Mouse (Mus musculus) left cerebral cortex, postnatal 25 days (tissue): ENCODE data around the gene Gucy2c. TPM values are rescaled to one million over a fixed set of nuclear protein-coding genes. Genes with fewer than 3 reads are reported as not detected.
A peak's percentile ranks its signal among the peaks of the same experiment; 100 is the strongest.

Source experiments
- DNase-seq, 2 experiments: peaks; one replicate each; pipeline ENCODE4 v3.0.0; 2022; ENCODE audit warnings: low spot score in 2 of 2, mixed read lengths in 1 of 2
- intact Hi-C: fragments of 180-260 bp; cut with DNase I; formaldehyde crosslinking; loops from one replicate; pipeline ENCODE4 v1.15.1; 2025
- total RNA-seq, 2 experiments: library from RNA; stranded (reverse); gene quantifications; 2 replicates each; pipeline ENCODE4 v1.2.3; 2021

Gene Gucy2c
- total RNA-seq, 2 experiments from 2014 or later = 0.21 to 0.41 TPM

DNA sequence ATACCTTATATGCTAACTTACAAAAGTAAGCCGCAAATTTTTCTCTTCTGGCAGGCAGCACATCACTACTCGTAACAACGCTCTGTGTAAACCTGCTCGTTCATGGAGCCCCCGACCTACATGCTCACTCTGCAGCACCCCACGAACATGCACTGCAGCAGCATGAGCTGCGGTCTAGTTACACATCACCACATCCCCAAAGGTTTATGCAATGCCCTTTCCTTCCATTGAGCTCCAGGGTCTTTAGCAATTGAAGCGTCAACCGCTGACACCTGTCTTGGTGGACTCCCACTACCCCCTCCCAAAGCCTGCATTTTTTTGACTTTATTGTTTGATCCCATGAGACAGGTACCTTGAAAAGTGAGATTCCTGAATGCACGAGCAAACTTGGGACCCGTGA lies 31.0 kb downstream of the Gucy2c start:
- no peak for DNase-seq
- intact Hi-C loops = no loop called here

DNA sequence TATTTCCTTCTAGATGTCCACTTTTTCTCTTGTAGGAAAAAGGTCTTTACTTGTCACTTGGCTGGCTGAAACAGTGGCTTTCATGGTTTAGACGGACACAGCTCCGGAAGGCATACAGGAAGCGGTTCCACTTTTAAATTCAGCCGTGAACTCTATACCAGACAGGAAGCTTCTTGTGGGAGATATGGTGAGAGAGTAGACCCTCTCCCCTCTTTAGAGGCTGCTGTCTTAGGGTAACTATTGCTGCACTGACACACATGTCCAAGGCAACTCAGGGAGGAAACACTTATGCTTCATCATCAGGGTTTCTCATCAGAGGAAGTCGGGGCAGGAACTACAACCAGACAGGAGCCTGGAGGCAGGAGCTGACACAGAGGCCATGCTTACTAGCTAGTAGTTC lies 36.0 kb downstream of the Gucy2c start:
- intact Hi-C loops = no loop called here
- DNase-seq = no peak

DNA sequence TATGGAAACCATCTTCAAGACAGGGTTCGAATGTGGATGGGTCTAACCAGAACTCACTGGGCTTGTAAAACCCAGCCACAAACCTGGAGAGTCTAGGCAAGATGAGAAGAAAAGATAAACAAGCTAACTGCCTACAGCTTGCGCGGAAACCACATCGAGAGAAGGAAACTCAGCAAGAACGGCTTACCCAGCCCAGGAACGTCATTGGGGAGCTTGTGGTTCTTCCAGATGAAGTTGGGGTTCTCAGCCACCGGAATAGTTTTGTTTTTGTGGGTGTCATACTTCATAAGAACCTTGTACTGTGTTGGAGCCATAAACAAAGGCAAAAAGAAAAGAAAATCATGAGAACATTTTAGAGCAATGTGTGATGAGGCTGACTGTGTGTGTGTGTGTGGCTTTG lies 37.8 kb downstream of the Gucy2c start:
- intact Hi-C loops = loop anchor here (1.0 to 5.0 kb wide), 3 partner anchors 106 to 321 kb away; no protein-coding TSS in a partner anchor
- DNase-seq = no peak

DNA sequence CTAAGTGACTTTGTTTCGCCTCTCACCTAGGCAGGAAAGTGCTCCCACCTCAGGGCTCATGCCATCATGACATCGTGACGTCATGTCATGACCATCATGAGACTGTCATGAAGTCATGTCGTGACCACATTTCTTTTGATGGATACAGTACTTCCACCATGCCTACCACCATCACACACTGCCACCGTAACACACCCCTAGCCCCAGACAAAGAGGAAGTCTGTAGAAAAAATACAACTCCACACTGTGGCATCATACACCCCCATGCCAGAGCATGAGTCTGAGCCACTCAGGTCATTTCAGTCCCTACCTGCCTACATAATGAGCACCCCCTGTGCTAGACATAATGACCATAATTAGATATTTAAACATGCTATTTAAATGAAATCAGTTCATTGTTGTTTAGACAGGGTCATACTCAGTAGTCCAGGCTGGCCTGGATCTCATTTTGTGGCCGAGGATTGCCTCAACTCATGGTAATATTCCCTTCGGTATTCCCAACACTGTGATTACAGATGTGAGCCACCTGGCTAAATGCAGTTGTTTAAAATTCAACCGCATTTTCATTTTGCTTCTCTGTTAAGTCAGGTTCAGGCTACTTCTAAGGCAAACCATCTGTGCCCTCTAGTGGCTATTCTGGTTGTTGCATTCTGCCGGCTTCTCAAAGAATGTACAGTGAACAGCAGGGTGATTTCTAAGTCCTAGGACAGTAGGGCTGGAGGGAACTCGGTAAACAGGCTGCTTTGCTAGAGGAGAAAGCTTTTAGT lies 39.0 kb downstream of the Gucy2c start:
- intact Hi-C loops = loop anchor here (1.0 to 5.0 kb wide), 3 partner anchors 105 to 320 kb away; no protein-coding TSS in a partner anchor
- peak; percentile 87 to 92 for DNase-seq

DNA sequence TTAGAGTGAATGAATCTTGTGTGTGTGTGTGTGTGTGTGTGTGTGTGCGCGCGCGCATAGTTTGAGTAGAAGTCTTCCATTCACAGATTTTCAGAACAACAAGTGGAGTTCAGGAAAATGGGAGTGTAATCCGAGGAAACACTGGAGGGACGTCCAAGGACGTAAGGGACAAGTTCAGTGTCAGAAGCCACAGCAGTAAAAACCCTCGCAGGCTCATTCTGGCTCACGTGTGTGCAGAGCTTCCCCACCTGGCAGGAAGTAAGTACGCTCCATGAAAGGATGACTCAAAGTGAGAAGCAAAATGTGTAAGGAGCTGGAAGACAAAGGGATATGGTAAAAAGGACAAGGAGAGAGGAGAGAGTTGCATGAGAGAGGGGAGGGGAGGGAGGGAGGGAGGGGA lies 40.3 kb downstream of the Gucy2c start:
- DNase-seq = no peak
- intact Hi-C loops = loop anchor here (5.0 kb wide), 1 partner anchor 104 kb away; no protein-coding TSS in a partner anchor

DNA sequence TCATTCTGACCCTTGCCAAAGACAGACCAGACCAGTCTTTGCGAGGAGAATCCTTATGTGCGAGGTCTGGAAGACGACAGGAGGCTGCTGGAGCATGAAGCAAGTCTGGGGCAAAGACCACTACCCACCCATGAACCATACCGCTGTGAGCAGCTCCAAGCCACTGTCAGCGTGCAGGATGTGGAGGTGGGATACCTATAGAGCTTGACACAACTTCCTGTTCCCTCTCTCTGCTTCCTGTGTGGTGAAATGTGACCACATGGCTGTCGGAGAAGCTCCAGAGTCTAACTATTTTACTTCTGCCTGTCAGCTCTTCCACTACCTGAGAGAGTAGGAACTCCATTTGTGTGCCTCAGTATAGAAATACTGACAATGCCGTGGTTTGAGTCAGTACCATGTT lies 45.8 kb downstream of the Gucy2c start:
- DNase-seq = no peak
- intact Hi-C loops = no loop called here

DNA sequence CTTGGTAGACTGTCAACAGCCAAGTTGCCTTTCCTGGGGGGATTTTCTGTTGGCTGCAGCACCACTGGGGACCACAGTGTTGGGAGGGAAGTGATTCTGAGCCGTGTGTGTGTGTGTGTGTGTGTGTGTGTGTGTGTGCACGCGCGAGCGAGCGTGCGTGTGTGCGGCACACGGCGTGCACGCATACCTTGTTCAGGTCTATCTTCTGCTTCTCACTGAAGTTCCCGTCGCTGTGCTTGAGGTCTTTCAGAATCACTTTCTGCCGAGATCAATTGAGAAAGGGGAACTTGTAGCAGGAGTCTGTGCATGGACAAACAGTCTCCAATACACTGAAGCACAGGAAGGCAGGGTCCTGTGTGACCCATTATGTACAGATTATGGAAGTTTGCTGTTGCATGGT lies 53.4 kb downstream of the Gucy2c start:
- no peak for DNase-seq
- intact Hi-C loops = no loop called here

DNA sequence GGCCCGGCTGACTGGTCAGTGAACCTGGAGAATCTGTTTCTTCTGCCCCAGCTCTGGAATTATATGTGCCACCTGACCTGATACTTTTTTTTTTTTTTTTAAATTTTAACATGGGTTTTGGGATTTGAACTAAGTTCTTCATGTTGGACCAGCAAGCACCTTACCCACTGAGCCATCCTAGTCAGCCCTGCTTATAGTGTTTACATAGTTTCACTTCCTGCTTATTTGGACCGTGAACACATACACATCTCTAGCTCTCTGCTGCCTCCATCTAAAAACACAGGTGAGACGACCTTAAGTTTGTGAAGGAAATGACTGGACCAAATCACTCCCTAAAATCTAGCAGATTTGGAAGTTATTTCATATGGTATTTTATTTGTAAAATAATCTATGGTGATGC lies 58.4 kb downstream of the Gucy2c start:
- DNase-seq = no peak
- intact Hi-C loops = loop anchor here (2.0 to 5.0 kb wide), 2 partner anchors 102 to 301 kb away; no protein-coding TSS in a partner anchor

DNA sequence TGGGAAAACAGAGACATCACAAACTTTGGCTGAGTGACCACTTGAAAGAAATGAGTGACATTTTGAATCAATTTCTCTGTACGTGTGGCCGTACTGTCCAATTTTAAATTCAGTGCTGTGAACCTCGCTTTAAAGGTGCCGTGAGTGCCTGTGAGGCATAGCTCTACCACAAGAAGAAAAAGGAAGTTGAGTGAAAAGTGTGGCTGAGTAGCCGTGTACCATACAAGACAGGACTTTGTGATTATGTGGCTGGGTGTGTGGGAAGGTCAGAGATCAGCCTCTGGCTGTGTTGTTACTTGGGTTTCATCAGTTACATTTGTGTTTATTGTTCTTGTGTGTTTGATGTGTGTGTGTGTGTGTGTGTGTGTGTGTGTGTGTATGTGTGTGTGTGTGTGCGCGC lies 59.0 kb downstream of the Gucy2c start:
- intact Hi-C loops = loop anchor here (2.0 to 5.0 kb wide), 2 partner anchors 102 to 300 kb away; no protein-coding TSS in a partner anchor

DNA sequence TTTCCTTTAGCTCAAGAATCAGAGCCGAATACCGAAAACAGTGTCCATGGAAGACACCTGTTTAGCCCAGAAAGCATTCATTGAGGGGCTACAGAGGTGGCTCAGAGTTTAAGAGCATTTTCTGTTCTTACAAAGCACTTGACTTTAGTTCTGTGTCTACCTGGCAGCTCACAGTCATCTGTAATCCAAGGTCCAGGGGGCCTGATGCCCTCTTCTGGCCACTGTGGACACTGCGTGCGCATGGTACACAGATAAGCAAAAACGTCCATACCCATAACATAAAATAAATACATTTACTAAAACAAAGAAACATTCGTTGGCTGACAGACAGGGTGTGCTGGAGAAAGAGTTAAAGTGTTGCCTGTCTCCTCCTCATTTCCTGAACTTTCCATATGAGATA lies 59.6 kb downstream of the Gucy2c start:
- intact Hi-C loops = loop anchor here (2.0 to 5.0 kb wide), 2 partner anchors 101 to 300 kb away; no protein-coding TSS in a partner anchor
- peak; percentile 44 to 53 for DNase-seq

More for the DNA sequence above, 59.0 kb downstream of the Gucy2c start:
- DNase-seq = no peak

DNA sequence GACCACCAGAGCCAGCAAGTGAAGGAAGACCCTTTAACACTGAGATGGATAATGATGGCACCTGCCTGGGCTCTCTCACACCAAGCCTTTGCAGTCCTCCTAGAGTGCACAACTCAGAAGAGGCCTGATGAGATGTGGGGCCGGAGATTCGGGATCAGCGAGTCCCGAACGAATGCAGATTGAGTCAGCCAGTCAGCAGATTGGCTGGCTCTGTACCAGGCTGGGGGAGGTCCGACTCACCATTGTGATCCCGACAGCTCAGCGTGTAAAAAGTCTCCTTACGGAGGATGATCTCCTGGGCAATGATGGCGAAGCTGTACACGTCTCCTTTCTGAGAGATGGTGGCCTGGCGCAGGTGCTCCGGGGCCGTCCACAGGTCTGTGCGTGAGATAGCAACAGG lies 61.1 kb downstream of the Gucy2c start:
- intact Hi-C loops = loop anchor here (5.0 kb wide), 1 partner anchor 298 kb away; no protein-coding TSS in a partner anchor
- DNase-seq = no peak

DNA sequence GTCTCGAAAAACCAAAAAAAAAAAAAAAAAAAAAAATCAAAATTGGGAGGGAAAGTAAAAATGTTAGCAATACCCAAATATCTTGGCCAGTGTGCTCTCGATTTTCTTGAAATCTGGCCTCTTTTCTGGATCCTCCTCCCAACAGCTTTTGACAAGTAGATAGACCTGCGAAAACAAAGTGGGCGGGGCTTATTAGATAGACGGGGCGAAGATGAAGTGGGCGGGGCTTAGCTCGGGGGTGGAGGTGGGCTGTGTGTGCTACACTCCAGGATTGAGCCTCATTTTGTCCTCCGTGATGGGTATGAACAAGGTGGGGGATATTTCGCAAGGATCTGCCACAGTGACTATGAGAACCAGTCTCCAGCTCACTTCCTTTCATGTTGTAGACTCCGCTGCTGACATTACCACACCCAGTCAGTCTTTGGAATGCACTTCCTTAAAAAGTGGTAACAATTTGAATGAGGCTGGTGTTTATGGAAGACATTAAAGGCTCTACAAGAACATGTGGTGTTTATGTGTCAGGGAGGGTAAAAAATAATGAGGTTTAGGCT lies 65.6 kb downstream of the Gucy2c start:
- intact Hi-C loops = no loop called here
- no peak for DNase-seq

DNA sequence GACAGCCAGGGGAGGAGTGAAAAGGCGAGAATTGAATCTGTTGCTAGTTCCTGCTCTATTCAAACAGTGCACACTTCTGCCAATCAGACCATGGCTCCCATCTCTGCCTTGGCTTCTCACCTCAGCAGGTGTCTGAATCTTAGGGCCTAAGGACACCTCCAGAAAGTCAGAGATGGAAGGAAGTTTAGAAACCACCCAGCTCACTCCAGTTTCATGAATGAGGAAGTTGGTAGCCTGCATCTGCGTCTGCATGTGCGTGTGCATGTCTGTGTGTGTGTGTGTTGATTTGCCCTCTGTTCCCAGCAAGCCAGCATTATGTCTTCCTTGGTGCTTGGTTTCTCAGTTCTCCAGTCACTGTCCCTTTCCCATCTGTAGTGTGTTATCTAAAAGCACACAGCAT lies 67.5 kb downstream of the Gucy2c start:
- no peak for DNase-seq
- intact Hi-C loops = no loop called here

DNA sequence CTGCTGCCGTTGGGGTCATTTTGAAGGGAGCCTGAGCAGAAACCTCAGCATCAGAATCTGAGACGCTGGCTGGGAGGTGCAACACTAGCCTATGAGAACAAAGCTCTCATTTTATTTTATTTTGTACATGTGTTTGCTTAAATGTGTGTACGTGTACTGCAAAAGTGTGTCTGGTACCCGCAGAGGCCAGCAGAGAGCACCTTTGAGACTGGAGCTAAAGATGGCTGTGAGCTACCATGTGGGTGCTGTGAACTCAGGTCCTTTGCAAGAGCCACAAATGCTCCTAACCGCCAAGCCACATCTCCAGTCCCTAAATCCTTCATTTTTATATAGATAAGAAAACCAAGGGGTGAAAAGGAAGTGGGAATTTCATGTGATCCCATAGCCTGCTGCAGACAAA lies 71.2 kb downstream of the Gucy2c start:
- DNase-seq = no peak
- intact Hi-C loops = no loop called here

DNA sequence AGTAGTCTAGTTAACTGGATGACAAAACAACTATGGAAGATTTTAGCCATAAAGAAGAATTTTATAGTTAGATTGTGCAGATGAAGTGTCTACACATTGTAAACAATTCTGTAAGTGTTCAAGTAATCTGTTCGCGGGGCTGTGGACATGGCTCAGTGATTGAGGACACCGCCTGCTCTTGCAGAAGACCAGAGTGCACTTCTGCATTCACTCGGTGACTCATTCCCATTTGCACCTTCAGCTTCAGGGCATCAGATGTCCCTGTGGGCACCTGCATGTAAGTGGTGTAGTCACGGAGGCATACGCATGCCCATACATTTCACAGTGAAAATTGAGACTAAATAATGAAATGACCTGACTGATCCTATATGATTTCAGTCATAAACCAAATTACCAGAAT lies 73.0 kb downstream of the Gucy2c start:
- intact Hi-C loops = no loop called here
- DNase-seq = no peak

DNA sequence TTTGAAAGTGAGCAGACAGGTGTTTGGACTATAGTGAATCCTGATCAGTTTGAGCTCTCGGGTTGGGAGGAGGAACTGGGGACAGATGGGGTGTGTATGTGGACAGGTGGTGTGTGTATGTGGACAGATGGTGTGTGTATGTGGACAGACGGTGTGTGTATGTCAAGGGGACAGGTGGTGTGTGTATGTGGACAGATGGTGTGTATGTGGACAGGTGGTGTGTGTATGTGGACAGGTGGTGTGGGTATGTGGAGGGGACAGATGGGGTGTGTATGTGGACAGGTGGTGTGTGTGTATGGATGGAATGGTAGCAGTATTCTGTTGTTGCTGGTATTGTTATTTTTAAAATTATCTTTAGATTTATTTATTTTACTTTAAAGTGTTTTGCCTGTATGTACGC lies 79.7 kb downstream of the Gucy2c start:
- DNase-seq = no peak
- intact Hi-C loops = no loop called here

DNA sequence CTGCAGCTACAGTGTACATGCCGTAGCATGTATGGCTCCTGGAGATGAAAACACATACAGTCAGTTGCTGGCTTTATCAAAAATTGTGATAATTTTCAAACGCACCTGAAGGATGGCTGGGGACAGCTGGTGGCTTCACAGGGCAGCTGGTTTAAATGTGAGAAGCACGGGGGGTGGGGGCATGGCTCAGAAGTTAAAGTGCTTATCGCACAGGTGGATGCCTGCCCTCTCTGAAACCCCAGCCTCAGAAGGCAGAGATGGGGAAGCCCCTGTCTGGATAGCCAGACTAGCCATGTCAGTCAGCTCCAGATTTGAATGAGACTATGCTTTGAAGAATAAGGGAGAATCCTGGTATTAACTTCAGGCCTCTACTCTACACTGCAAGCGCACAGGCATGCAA lies 80.4 kb downstream of the Gucy2c start:
- intact Hi-C loops = no loop called here
- DNase-seq = no peak

DNA sequence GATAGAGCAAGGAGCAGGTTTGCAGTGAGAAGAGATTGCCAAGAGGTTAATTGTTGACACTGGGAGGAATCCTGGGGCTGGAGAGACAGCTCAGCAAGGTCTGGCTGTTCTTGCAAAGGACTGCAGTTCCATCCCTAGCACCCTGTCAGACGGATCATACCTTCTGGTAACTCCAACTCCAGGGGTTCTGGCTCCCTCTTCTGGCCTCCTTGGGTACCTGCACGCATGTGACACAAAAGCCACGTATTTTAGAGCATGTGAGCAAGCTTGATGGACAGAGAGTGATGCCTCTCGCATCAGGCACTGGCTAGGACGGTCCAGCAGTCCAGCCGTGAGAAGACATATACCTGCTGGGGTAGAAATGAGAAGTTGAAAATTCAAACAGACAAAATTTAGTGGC lies 90.3 kb downstream of the Gucy2c start:
- intact Hi-C loops = no loop called here
- DNase-seq = no peak

DNA sequence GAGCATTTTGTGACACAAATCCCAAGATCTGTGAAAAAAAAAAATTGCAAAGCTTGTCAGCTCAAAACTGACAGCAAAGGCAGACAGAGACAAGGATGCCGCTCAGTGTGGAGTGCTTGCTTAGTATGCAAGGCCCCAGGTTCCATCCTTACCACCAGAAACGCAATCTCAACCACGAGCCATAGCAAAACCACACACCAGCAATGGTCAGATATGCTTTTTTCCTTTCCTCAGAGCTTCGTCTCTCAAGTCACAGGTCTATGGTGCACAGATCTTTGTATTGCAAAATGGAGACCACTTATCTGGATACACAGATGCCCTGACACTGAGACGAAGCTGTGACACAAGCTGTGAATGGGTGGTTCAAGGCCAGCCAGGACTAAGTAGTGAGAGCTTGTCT lies 91.0 kb downstream of the Gucy2c start:
- intact Hi-C loops = no loop called here
- no peak for DNase-seq

DNA sequence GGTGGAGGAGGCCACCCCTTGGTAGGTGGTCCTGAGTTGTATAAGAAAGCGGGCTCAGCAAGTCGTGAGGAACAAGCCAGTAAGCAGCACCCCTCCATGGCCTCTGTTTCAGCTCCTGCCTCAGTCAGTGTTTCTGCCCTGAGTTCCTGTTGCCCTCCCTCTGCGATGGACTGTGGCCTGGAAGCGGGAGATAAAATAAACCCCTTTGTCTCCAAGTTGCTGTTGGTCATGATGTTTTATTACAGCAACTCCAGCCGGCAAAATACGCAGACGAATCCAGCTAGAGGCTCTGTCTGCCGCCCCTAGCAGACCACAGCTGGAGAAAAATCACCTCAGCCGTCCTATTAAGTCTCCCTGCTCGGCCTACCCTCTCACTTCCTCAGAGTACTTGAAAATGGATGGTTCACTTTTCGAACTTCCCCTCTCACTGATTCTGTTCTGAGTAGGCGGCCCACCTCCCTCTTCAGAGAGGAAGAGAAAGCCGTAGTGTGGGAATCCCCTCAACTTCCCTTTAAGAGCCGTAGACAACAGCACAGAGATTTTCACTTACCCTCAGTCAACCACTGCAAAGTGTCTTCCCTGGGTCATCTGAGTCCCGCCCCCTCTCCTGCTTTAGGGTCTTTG lies 91.7 kb downstream of the Gucy2c start:
- DNase-seq = peak; percentile 2 to 20
- intact Hi-C loops = no loop called here

DNA sequence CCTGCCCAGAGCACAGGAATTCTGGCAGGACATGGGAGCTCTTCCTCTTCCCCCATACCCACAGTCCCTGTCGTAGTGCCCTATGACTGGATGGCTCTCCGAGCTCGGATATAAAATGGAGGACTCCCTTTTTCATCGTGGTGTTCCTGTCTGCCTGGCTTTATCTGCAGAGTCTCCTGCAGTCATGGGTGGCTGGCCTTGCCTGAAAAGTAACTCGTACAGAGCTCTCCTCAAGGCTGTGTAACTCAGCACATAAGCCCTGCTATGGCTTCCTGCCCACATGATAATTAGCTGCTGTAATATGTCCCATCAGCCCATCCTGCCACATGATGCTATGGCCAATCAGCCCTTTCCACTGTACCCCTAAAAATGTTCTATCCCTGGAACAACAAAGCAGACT lies 96.1 kb downstream of the Gucy2c start:
- intact Hi-C loops = no loop called here
- no peak for DNase-seq
